In genomic region chr4:149170394-149170931, GRCm38 (mm10) we compare ENCODE assay signal across 10 mouse cellular contexts. TPM values are rescaled to one million over a fixed set of nuclear protein-coding genes. Genes with fewer than 3 reads are reported as not detected.
DNase-seq lines count a peak whose midpoint lies in the region; ATAC-seq and TF ChIP-seq lines count a peak whose summit lies in the region.
"Had no signal": no experiment of that assay in that cellular context is flagged by ENCODE, and none has a peak within 500 bp of the region (broad histone marks: within the 10 kb centered on the region; RNA-seq: fewer than 3 reads in every experiment).

No protein-coding gene starts in this region.

- no peak for TF ChIP-seq EP300 in liver, postnatal 0 days (IDR thresholded peaks at IDR 0.05; ENCODE audit: low read depth)

- peak overlapping the region; percentile 14; the same call in 1 of the 2 replicates for H3K4me2 ChIP-seq in liver, postnatal 0 days (ENCODE audit: low read depth, low read length)

- no peak overlapping the region for H3K9ac ChIP-seq in liver, postnatal 0 days (replicated peaks)

- TF ChIP-seq CTCF in liver, postnatal 0 days (IDR thresholded peaks at IDR 0.05; ENCODE audit: low read depth) = no peak

- H3K36me3 ChIP-seq in liver, postnatal 0 days (replicated peaks; ENCODE audit: insufficient read depth, low read length) = no peaks in the 10 kb centered on the region

- no peaks in the 10 kb centered on the region for H3K9me3 ChIP-seq in liver, postnatal 0 days (ENCODE audit: low read length)

- H3K27me3 ChIP-seq in liver, postnatal 0 days (ENCODE audit: insufficient read depth, low read length) = no peaks in the 10 kb centered on the region

- peak overlapping the region; percentile 68 for H3K27ac ChIP-seq in liver, postnatal 0 days (ENCODE audit: low read depth)

- ATAC-seq in erythroblast, adult 5-6 weeks (replicated peaks; ENCODE audit: low FRiP score, poor library complexity, severe bottlenecking) = peak; percentile 20; the same call in 1 of the 2 replicates
- no peak for ATAC-seq in liver, postnatal 0 days
- ATAC-seq: hindbrain, embryonic 16.5 days had no signal

- H3K4me1 ChIP-seq in liver, postnatal 0 days (ENCODE audit: insufficient read depth) = peaks cover 23% of the 10 kb centered on the region

- 33% methylated on average over 7 of the region's 7 CpGs for WGBS in liver, postnatal 0 days (ENCODE audit: insufficient replicate concordance)

- no peak overlapping the region for H3K4me3 ChIP-seq in liver, postnatal 0 days (ENCODE audit: low read depth, low read length)

- DNase-seq in 3T3-L1 (ENCODE audit: low read depth, low spot score) = peak; percentile 95
- peak; percentile 37 for DNase-seq in A20 (ENCODE audit: low read depth, low spot score)
- no peak for DNase-seq in liver, postnatal 0 days
- no peak for DNase-seq in left cerebral cortex, adult 9 months (ENCODE audit: low spot score in 2 of 2)
- DNase-seq in cerebellum, adult 9-10 months = no peak
- DNase-seq in spleen, postnatal 4 days (ENCODE audit: low spot score in 2 of 2) = no peak
- DNase-seq in thymus, adult 18-20 months = no peak

RNA-seq across cellular contexts. Expression of gene Pgd, which starts 3.9 kb away (rescaled TPM):
- 37.7 and 62.5 TPM in 2 replicates for total RNA-seq in erythroblast, adult 5-6 weeks (2015; ENCODE audit: low replicate concordance)
- 29.4 and 32.2 TPM in 2 replicates for total RNA-seq in erythroblast, adult 5-6 weeks (2017; ENCODE audit: low replicate concordance)
- 43.4 and 49.9 TPM in 2 replicates for polyA plus RNA-seq in liver, postnatal 0 days (2015; fragmentation: Nextera tagmentation; extraction: Ambion mirVana)

RNA-seq across cellular contexts. Expression of gene Cenps, which starts 33.0 kb away (rescaled TPM):
- total RNA-seq in erythroblast, adult 5-6 weeks (2015; ENCODE audit: low replicate concordance) = 2.7 and 3.3 TPM in 2 replicates
- 4.7 and 7.1 TPM in 2 replicates for total RNA-seq in erythroblast, adult 5-6 weeks (2017; ENCODE audit: low replicate concordance)
- polyA plus RNA-seq in liver, postnatal 0 days (2015; fragmentation: Nextera tagmentation; extraction: Ambion mirVana) = 8.4 and 8.7 TPM in 2 replicates

RNA-seq across cellular contexts. Expression of gene Cort, which starts 43.9 kb away (rescaled TPM):
- not detected in 2 replicates for total RNA-seq in erythroblast, adult 5-6 weeks (2015; ENCODE audit: low replicate concordance)
- not detected in 2 replicates for total RNA-seq in erythroblast, adult 5-6 weeks (2017; ENCODE audit: low replicate concordance)
- not detected in 2 replicates for polyA plus RNA-seq in liver, postnatal 0 days (2015; fragmentation: Nextera tagmentation; extraction: Ambion mirVana)
- polyA plus RNA-seq: neural tube, embryonic 11.5 days had no signal

Comparison
In these comparisons a context has a peak if more than half of its experiments do, and no peak if none do; other contexts are left out.
1. DNase-seq: peak in 3T3-L1 (single experiment) and A20 (single experiment); none in liver, postnatal 0 days (single experiment), left cerebral cortex, adult 9 months (0 of 2), cerebellum, adult 9-10 months (single experiment), spleen, postnatal 4 days (0 of 2) and thymus, adult 18-20 months (0 of 2).